Comparison of ENCODE assay signal across 8 mouse cellular contexts in the genomic region with DNA sequence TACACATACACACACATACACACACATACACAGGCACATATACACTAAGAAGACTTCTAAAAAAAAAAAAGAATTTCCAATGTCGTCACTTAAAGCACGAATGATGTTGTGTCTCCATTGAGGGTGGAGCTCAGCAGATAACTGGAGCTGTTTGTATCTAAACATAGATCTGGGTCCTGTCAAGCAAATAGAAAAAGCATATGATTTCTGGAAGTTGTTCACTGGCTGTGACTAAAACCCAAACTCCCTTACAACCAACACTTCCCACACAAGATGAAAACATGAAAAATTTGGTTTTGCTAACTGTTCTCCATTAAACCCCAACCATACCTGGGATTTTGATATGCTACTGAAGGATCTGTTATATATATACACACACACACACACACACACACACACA. TPM values are rescaled to one million over a fixed set of nuclear protein-coding genes. Genes with fewer than 3 reads are reported as not detected.
A peak's percentile ranks its signal among the peaks of the same experiment; 100 is the strongest.
DNase-seq lines count a peak whose midpoint lies in the region; ATAC-seq and TF ChIP-seq lines count a peak whose summit lies in the region.

No protein-coding gene starts in this region.

- 79% methylated on average over 2 of the region's 2 CpGs for whole genome bisulfite sequencing in heart, embryonic 15.5 days
- WGBS in midbrain, embryonic 15.5 days, result 97% methylated on average over 2 of the region's 2 CpGs
- 88% methylated on average over 2 of the region's 2 CpGs for WGBS in midbrain, embryonic 14.5 days
- 78% methylated on average over 2 of the region's 2 CpGs for WGBS in thymus, adult 2 months

- no peak overlapping the region for H3K4me3 ChIP-seq in heart, embryonic 15.5 days
- no peak overlapping the region for H3K4me3 ChIP-seq in midbrain, embryonic 15.5 days
- no peak overlapping the region for H3K4me3 ChIP-seq in midbrain, embryonic 14.5 days (replicated peaks; ENCODE audit: low read depth, low read length)
- no peak overlapping the region for H3K4me3 ChIP-seq in thymus, adult 2 months (ENCODE audit: control insufficient read depth, insufficient read depth, low read length)

- ATAC-seq in heart, embryonic 15.5 days (replicated peaks; ENCODE audit: insufficient number of reproducible peaks, insufficient read depth, low FRiP score, low read depth), result no peak
- ATAC-seq in midbrain, embryonic 15.5 days (replicated peaks), result no peak
- no peak for ATAC-seq in midbrain, embryonic 14.5 days (ENCODE audit: low FRiP score, low TSS enrichment)

- H3K4me2 ChIP-seq in heart, embryonic 15.5 days, result peak overlapping the region; percentile 70; the same call in 1 of the 2 replicates
- H3K4me2 ChIP-seq in midbrain, embryonic 15.5 days, result no peak overlapping the region
- H3K4me2 ChIP-seq in midbrain, embryonic 14.5 days (ENCODE audit: low read length), result no peak overlapping the region

- TF ChIP-seq POLR2A in thymus, adult 2 months (IDR thresholded peaks at IDR 0.05; ENCODE audit: control insufficient read depth, extremely low read depth, insufficient read depth, low read length, poor library complexity), result no peak

- no peak for TF ChIP-seq CTCF in thymus, adult 2 months (IDR thresholded peaks at IDR 0.05; ENCODE audit: borderline replicate concordance, control insufficient read depth, extremely low read depth, insufficient read depth, low read length, poor library complexity)

- peak overlapping the region; percentile 88; the same call in 1 of the 2 replicates for H3K27ac ChIP-seq in heart, embryonic 15.5 days
- H3K27ac ChIP-seq in midbrain, embryonic 15.5 days, result peak overlapping the region; percentile 68; the same call in 1 of the 2 replicates
- H3K27ac ChIP-seq in midbrain, embryonic 14.5 days (replicated peaks; ENCODE audit: low read depth, low read length), result no peak overlapping the region
- no peak overlapping the region for H3K27ac ChIP-seq in thymus, adult 2 months (ENCODE audit: control insufficient read depth, insufficient read depth, low read length)

- no peaks in the 10 kb centered on the region for H3K27me3 ChIP-seq in heart, embryonic 15.5 days
- no peaks in the 10 kb centered on the region for H3K27me3 ChIP-seq in midbrain, embryonic 15.5 days (replicated peaks)
- no peaks in the 10 kb centered on the region for H3K27me3 ChIP-seq in midbrain, embryonic 14.5 days (ENCODE audit: control insufficient read depth, insufficient read depth, low read length)
- no peaks in the 10 kb centered on the region for H3K27me3 ChIP-seq in splenic B cell, adult 2 months (ENCODE audit: control insufficient read depth, insufficient read depth, low read length, poor library complexity, severe bottlenecking)
- no peaks in the 10 kb centered on the region for H3K27me3 ChIP-seq in thymus, adult 2 months (ENCODE audit: control insufficient read depth, insufficient read depth, low read length)

- no peak overlapping the region for H3K9ac ChIP-seq in heart, embryonic 15.5 days
- no peak overlapping the region for H3K9ac ChIP-seq in midbrain, embryonic 15.5 days
- no peak overlapping the region for H3K9ac ChIP-seq in midbrain, embryonic 14.5 days (replicated peaks; ENCODE audit: low read length)

- H3K36me3 ChIP-seq in heart, embryonic 15.5 days, result no peaks in the 10 kb centered on the region
- H3K36me3 ChIP-seq in midbrain, embryonic 15.5 days (replicated peaks), result no peaks in the 10 kb centered on the region
- no peaks in the 10 kb centered on the region for H3K36me3 ChIP-seq in midbrain, embryonic 14.5 days (ENCODE audit: control insufficient read depth, insufficient read depth, low read length)
- H3K36me3 ChIP-seq in splenic B cell, adult 2 months (ENCODE audit: control insufficient read depth, insufficient read depth, low read length, poor library complexity, severe bottlenecking), result peaks cover 1% of the 10 kb centered on the region; the same call in 1 of the 2 replicates
- H3K36me3 ChIP-seq in thymus, adult 2 months (ENCODE audit: control insufficient read depth, insufficient read depth, low read length), result no peaks in the 10 kb centered on the region

- intact Hi-C loops in heart, postnatal 36 days (cut with DNase I), result loop anchor here (5.0 kb wide), 1 partner anchor 75 kb away; no protein-coding TSS in a partner anchor

- no peak for DNase-seq in heart, postnatal 36 days
- DNase-seq in midbrain, embryonic 14.5 days, result no peak
- DNase-seq in induced T-regulatory cell, adult 2 months (ENCODE audit: low read depth), result peak; percentile 82
- peak; percentile 82 for DNase-seq in splenic B cell, adult 2 months (ENCODE audit: low read depth, low spot score)
- no peak for DNase-seq in layer of hippocampus, postnatal 10 days (ENCODE audit: low spot score in 2 of 2)
- no peak for DNase-seq in thymus, adult 2 months

- no peaks in the 10 kb centered on the region for H3K9me3 ChIP-seq in heart, embryonic 15.5 days (replicated peaks)
- no peaks in the 10 kb centered on the region for H3K9me3 ChIP-seq in midbrain, embryonic 15.5 days
- H3K9me3 ChIP-seq in midbrain, embryonic 14.5 days (ENCODE audit: control insufficient read depth, low read length), result no peaks in the 10 kb centered on the region

- peaks cover 30% of the 10 kb centered on the region for H3K4me1 ChIP-seq in heart, embryonic 15.5 days (replicated peaks)
- peaks cover 20% of the 10 kb centered on the region for H3K4me1 ChIP-seq in midbrain, embryonic 15.5 days
- H3K4me1 ChIP-seq in midbrain, embryonic 14.5 days (ENCODE audit: control insufficient read depth, insufficient read depth, low read length), result 0 out of 2 replicates have a peak, but pooled peaks cover 9% of the 10 kb centered on the region
- H3K4me1 ChIP-seq in thymus, adult 2 months (replicated peaks; ENCODE audit: control insufficient read depth, insufficient read depth, low read length), result peaks cover 23% of the 10 kb centered on the region

RNA-seq across cellular contexts. Expression of a gene that starts 58.5 kb away (rescaled TPM):
- 11.4 and 11.7 TPM in 2 replicates for polyA plus RNA-seq in heart, embryonic 15.5 days (2015; fragmentation: Nextera tagmentation; extraction: Ambion mirVana)
- total RNA-seq in heart, postnatal 36 days (2021), result 10 to 100 TPM; 25.9 to 27.9 TPM
- polyA plus RNA-seq in midbrain, embryonic 15.5 days (2015; fragmentation: Nextera tagmentation; extraction: Ambion mirVana), result 10.5 and 12.2 TPM in 2 replicates
- polyA plus RNA-seq in midbrain, embryonic 14.5 days (2014; fragmentation: Nextera tagmentation; extraction: Ambion mirVana), result 13.4 and 15.6 TPM in 2 replicates
- total RNA-seq in layer of hippocampus, postnatal 10 days (2021), result 10 to 100 TPM; 21.2 to 25.6 TPM
- polyA plus RNA-seq in thymus, adult 2 months (2012; rRNA removed), result 47.2 and 54.9 TPM in 2 replicates

Comparison
In these comparisons a context has a peak if more than half of its experiments do, and no peak if none do; other contexts are left out.
1. H3K27ac ChIP-seq: peak in heart, embryonic 15.5 days (single experiment) and midbrain, embryonic 15.5 days (single experiment); none in midbrain, embryonic 14.5 days (single experiment) and thymus, adult 2 months (single experiment).
2. DNase-seq: peak in induced T-regulatory cell, adult 2 months (single experiment) and splenic B cell, adult 2 months (single experiment); none in heart, postnatal 36 days (0 of 2), midbrain, embryonic 14.5 days (single experiment), layer of hippocampus, postnatal 10 days (0 of 2) and thymus, adult 2 months (single experiment).